Mouse (Mus musculus) macrophage (primary cell): ENCODE results near the gene Exoc6b. TPM values are rescaled to one million over a fixed set of nuclear protein-coding genes. Genes with fewer than 3 reads are reported as not detected.

Source experiments
- H3K27ac ChIP-seq: fragments of 350-480 bp; formaldehyde crosslinking; 2 replicates; pipeline ENCODE4 v1.9.0; 2021
- H3K36me3 ChIP-seq: fragments of 350-480 bp; formaldehyde crosslinking; 2 replicates; pipeline ENCODE4 v1.9.0; 2021; ENCODE audit errors: inconsistent target
- H3K4me3 ChIP-seq: fragments of 350-480 bp; formaldehyde crosslinking; 2 replicates; pipeline ENCODE4 v1.9.0; 2021; ENCODE audit errors: inconsistent target
- H3K79me2 ChIP-seq: fragments of 350-480 bp; formaldehyde crosslinking; 2 replicates; pipeline ENCODE4 v1.9.0; 2021; ENCODE audit errors: inconsistent target
- WGBS: methylation state at CpG from one replicate; pipeline ENCODE4 v1.1.7; 2026; ENCODE audit warnings: inconsistent platforms; ENCODE audit not compliant: missing documents; 5-methylcytosine and 5-hydroxymethylcytosine counted together
- polyA plus RNA-seq: library from polyadenylated mRNA; stranded (reverse); fragments of 250-400 nt; gene quantifications from 3 replicates; pipeline ENCODE4 v1.2.4, GENCODE M21; 2018; ENCODE audit warnings: inconsistent platforms

The Exoc6b gene
- polyA plus RNA-seq, 1 experiment from 2014 or later: 16.1 TPM

DNA sequence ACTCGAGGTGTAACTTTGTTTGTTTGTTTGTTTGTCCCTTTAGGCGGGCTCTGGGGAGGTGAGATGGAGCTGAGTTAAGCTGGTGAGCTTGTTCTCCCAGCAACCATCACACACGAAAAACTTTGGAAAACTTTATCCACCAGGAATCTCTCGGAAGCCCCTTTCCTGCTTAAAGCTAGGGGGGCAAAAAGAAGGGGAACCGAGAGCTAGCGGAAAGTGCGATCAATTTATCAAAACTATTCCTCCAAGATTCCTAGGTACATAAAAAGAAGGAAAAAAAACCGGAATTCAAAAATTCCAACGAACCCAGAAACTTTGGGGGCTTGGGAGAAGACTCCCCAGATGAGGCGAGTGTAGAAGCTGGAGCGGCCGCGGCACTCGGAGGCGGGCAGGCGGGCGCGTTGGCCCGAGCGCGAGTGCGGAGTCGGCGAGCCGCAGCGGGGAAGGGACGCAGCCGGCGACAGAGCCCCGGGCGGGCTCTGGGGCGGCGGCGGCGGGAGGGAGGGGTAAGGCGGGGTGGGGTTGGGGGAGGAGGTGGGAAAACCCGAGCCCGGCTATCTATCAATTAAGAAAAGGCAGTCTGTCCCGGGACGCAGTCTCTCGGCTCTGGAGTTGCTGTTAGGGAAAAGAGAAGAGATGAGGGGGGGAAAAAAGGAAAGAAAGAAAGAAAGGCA lies 481.0 kb downstream of the Exoc6b start:
- Histone ChIP-seq H3K36me3 (no peaks in the 10 kb centered on the region), H3K4me3 (no peak overlapping the region), H3K79me2 (no peaks in the 10 kb centered on the region), H3K27ac (no peak overlapping the region)
- WGBS: under 1% methylated on average over 23 of the region's 41 CpGs

DNA sequence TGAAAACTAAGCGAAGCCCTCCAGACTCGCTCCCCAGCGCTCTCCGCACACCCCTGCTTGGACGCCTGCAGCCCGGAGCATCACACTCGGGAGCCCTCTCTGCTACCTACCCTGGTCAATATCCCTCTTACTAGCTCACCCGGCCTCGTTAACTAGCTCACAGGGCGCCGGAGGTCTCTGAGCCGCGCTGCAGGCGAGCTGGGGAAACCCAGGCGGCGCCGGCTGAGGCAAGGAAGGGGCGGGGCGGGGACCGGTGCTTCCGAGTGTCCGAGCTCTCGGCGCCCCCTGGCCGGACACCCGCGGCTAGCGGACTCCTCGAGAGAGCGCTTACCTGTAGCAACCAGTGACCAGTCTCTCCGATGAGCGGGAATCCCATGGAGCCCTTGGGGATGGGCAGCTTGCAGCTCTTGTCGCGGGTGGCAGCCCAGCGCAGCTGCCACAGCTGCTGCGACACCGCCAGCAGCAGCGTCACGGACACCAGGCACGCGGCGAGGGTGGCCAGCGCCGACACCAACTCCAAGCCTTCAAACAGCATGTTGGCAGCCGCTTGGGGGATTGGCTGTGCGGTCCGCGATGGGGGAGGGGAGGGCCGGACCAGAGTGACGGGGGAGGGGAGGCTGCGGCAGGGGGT lies 481.7 kb downstream of the Exoc6b start:
- H3K27ac ChIP-seq: no peak overlapping the region
- no peaks in the 10 kb centered on the region for H3K36me3 ChIP-seq
- 1% methylated on average over 51 of the region's 51 CpGs for WGBS
- H3K4me3 ChIP-seq: no peak overlapping the region
- no peaks in the 10 kb centered on the region for H3K79me2 ChIP-seq

DNA sequence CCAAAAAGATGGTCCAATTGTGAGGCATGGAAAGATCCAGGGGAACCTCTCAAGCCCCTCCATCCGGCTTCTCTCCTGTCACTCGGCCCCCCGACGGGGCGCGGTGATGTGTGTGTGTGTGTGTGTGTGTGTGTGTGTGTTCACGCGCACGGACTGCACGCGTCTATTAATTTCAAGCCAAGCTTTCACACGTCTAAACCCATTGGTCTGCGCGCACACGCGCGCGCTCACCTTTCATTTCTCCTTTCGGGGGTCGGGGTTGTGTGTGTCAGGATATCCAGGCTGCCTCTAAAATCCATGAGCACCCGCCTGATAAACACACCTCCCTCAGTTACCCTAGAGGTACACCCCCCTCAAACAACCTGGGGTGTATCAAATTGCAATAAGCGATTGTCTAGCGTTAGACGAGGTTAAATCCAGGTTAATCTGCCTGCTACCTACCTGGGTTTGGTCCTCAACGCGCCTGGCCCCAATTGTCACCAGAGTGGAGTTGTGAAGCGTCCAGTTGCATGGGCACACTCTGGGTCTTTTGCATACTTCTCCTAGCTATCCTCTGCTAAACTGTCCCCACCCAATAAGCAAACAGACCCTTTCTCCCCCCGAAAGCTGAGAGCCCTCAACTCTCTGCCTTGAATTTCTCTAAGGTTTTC lies 482.6 kb downstream of the Exoc6b start:
- WGBS: 5% methylated on average over 22 of the region's 28 CpGs
- no peaks in the 10 kb centered on the region for H3K36me3 ChIP-seq
- no peaks in the 10 kb centered on the region for H3K79me2 ChIP-seq
- no peak overlapping the region for H3K27ac ChIP-seq
- no peak overlapping the region for H3K4me3 ChIP-seq

DNA sequence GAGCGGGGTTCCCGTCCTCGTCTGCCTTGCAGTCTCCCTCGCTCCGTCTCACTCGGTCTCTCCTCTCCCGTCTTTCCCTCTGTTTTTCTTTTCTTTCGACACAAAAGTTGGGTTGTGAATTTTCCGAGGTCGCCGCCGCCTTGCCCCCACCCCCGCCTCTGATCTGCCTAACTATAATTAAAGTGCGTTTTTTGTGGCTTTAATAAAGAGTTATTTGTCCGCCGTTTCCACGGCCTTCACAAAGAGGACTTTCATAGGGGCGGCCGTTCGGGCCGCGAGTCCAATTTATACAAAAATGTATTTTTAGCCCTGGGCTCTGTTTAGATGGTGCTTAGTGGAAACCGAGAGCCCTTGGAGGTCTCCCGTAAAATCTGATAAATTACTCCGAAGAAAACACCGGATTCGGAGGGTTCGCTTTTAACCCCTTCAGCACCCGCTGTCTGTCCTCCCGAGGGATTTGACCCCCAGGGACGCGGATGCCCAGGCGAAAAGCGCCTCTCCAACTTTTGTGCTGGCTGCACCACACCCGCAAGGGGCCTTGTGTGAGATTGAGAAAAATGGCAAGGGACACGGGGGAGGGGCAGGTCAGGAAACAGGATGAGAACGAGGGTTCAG lies 483.5 kb downstream of the Exoc6b start:
- Histone ChIP-seq H3K4me3 (no peak overlapping the region), H3K79me2 (no peaks in the 10 kb centered on the region), H3K36me3 (no peaks in the 10 kb centered on the region), H3K27ac (no peak overlapping the region)
- 2% methylated on average over 33 of the region's 37 CpGs for WGBS

DNA sequence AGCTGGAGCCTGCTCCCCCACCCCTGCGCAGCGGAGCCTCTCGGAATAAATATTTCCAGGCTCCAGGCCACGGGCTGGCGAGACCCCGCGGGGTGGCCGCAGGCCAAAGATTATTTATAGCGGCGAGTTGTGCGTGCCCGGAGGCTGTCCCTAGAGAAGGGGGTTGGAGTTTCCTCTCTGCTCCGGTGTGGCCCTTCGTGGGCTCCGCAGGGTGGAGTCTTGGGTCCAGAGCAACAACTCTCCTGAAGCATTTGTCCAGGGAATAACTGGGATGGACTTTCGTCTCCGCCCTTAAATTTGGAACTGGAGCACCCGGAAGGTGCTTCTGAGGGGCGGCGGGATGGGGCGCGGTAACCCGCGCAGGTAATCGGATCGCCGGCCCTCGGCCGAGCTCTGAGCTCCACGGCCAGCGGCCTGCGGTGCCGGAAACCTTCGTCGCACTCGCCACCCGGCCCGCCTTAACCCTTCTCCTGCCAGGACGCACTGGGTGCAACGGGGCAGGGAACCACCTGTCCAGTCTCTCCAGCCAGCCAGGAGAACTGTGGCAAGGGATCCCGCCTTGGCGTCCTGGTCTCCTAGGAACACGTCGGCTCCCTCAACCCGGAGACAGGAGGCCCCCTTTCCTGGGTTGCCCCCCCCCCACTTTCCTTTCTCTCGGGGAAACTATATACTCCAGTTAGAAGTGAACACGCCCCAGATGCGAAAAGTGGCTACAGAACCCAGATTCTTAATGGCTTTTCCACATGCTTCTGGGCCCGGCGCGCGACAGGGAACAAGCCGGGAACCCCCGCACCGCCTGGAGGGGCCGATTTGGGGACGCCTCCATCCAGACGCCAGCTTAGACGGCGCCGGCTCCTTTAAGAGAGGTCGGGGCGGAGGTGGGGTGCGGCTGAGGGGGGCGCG lies 484.3 kb downstream of the Exoc6b start:
- H3K36me3 ChIP-seq: no peaks in the 10 kb centered on the region
- H3K79me2 ChIP-seq: no peaks in the 10 kb centered on the region
- H3K4me3 ChIP-seq: no peak overlapping the region
- no peak overlapping the region for H3K27ac ChIP-seq
- WGBS: 1% methylated on average over 60 of the region's 66 CpGs

DNA sequence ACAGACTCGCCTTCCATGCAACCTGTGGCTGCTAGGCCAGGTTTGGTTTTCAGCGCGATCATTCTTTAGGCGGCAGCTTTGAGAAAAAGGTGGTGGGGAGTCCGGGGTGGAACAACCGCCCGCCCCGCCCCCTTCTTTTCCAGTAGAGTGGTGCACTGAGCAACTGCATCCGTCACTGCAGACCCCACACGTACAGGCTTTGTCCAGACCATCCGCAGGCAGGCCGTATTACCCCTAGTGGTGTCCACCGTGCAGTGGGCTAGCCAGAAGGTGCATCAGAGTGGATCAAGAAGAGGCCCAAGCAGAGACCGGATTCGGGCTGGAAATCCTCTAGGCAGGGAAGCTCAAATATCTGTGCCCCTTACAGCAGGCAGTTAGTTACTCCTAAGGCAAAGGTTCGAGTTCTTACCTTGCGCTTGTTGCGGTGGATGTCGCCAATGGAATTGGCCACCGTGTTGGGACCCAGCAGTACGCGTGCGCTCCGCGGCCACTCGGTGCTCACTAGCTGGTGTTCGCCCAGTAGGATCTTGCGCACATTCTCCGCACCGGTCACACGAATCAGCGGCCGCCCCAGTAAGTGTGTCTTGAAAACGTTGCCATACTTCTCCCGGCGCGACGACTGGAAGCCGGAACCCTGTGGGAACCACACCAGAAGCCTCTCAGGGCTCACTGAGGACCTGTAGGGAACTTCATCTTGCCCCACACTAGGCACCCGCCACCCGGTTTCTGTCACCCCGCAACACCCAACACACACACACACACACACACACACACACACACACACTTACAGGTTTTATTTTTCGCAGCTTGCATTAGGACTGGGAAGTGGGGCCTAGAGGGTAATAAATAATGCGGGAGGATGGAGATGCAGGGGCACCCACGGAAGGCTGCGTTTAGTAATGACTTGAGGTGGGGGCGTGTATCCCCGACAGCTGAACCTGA lies 485.2 kb downstream of the Exoc6b start:
- Histone ChIP-seq H3K4me3 (no peak overlapping the region), H3K79me2 (no peaks in the 10 kb centered on the region), H3K27ac (no peak overlapping the region), H3K36me3 (no peaks in the 10 kb centered on the region)
- WGBS: 2% methylated on average over 47 of the region's 48 CpGs

DNA sequence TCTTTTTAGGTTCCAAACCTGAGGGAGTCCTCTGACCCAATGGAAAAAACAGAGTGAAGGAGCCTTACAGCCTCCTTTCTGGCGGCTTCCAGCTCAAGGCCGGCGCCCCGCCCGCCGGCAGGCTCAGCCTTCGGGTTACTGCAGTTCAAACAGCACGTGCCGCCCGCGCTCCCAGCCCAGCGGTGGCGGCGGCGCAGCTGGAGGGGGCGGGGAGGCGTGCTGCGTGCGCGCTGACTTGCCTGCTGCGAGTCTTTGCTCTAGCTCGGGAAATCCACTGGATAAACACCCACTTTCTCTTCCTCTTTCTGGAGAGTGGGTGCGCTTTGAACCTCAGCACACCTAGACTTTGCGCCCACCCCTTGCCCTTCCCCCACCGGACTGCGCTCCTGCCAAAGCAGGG lies 485.9 kb downstream of the Exoc6b start:
- Histone ChIP-seq H3K27ac (no peak overlapping the region), H3K36me3 (no peaks in the 10 kb centered on the region), H3K4me3 (no peak overlapping the region), H3K79me2 (no peaks in the 10 kb centered on the region)
- WGBS: under 1% methylated on average over 26 of the region's 26 CpGs

DNA sequence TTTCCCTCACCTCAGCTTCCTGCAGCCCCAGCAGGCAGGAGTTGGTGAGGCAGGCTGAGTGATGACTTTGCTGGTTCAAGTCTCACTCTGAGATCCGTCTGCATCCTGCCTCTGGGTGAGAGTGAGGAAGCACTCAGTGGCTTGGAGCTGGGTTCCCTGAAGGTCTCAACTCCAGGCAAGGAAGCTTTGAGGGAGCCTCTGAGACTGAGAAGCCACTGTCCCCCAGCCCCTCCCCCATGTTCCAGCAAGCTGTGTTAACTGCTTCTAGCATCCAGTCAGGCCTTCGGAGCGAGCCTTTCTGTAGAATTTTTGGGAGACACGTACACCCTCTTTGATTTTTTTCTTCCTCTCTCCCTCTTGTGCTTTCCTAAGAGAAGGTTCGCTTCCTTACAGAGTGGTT lies 486.5 kb downstream of the Exoc6b start:
- Histone ChIP-seq H3K27ac (no peak overlapping the region), H3K36me3 (no peaks in the 10 kb centered on the region), H3K79me2 (no peaks in the 10 kb centered on the region), H3K4me3 (no peak overlapping the region)
- 67% methylated on average over 5 of the region's 5 CpGs for WGBS

DNA sequence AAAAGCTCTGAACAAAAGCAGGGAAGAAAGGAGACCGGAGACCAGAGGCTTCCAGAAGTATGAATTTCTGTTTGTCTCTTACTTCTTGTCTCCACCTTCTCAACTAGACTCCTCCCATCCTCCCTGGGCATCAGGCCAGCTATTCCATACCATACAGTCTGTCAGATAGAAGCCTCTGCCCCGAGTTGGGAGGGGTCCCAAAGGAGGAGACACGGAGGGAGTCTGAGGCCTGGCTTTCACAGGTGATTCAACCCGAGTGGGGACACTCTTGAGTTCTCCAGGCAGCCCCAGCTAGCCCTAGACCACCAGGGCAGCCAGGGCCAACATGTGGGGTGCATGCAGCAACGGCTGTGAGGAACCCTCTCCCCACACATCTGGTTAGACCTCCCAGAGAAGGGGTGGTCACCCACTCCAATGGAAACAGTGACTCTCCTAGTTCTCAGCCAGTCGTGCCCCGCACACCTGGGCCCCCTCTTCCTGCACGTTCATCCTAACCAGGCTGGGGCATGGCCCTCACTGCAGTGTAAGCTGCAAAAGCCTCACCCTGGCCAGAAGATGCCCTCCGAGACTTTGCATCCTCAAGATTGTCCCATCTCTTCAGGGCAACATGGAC lies 487.4 kb downstream of the Exoc6b start:
- no peaks in the 10 kb centered on the region for H3K36me3 ChIP-seq
- H3K4me3 ChIP-seq: no peak overlapping the region
- H3K27ac ChIP-seq: no peak overlapping the region
- WGBS: 79% methylated on average over 9 of the region's 9 CpGs
- no peaks in the 10 kb centered on the region for H3K79me2 ChIP-seq

DNA sequence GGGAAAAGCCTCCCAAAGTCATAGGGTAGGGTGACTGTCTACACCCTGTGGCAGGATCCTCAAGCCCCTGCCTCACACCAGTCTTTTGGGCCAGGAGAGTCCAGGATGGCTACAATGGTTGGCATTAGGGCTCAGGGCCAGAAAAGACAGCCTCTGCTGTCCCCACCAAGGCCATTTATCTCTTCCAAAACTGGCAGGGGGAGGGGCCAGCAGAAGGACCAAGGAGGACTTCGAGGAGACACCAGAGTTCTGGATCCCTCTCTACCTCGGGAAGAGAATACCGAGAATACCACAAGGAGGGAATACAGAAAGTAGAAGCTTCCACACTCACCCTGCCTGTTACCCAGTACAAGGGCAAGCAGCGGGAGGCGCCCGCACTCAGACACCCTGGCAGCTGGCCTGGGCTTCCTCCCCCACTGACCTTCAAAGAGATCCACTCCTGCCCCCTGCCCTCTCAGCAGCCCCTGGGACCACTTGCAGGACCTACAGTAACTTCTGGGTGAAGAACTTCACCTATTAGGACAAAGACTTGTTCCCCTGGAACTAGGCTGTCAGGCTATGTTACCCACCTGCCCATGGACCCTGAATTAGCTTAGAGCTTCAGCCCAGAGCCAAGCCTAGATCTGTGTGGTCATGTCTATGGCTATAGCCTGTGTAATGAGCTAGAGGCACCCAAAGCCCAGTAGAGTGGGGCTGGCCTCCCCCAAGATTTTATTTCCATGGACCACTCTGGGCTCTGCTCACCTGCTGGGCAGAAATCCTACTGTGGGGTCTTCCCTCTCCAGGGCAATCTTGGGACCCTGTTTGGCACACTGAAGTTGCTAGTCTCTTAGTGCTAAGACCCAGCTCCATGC lies 488.1 kb downstream of the Exoc6b start:
- Histone ChIP-seq H3K79me2 (no peaks in the 10 kb centered on the region), H3K27ac (no peak overlapping the region), H3K36me3 (no peaks in the 10 kb centered on the region), H3K4me3 (no peak overlapping the region)
- WGBS: 90% methylated on average over 6 of the region's 6 CpGs

DNA sequence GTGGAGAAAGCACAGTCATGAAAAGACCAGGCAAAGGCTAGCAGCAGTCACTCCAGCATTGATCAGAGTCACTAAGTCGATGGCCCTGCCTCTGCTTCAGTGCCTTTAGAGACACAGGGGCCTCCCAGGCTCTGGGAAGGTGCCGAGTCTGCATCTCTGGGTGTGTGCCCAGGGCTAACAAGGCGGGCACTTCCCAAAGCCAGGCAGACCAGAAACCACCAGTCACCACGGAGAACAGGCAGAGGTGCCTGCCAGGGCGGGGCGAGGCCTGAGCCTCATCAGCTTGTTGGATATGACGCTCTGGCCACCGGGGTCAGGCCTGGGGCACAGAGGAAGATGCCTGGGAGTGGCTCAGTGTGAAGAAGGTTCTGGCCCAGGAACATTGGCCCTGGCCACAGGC lies 489.8 kb downstream of the Exoc6b start:
- H3K4me3 ChIP-seq: no peak overlapping the region
- WGBS: 59% methylated on average over 8 of the region's 8 CpGs

DNA sequence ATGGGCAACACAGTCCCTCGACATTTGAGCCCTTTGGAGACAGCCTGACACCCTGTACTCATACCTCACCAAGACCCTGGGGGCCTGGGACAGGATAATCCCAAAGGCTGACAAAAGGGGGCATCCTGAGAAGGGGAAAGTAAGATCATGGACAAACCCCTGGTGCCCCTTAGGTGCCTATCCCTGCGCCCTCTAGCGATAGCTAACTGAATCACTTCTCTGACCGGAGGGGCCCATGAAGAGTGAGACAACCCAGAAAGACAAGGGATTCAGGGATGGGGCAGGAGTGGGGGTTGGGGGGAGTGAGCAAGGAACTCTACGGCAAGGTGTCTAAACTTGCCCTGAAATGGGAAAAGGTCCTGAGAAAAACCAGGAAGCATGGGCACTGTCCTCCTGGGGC lies 490.4 kb downstream of the Exoc6b start:
- Histone ChIP-seq H3K36me3 (no peaks in the 10 kb centered on the region), H3K27ac (no peak overlapping the region), H3K79me2 (no peaks in the 10 kb centered on the region), H3K4me3 (no peak overlapping the region)
- 28% methylated on average over 5 of the region's 5 CpGs for WGBS

More for the DNA sequence above, 489.8 kb downstream of the Exoc6b start:
- Histone ChIP-seq H3K27ac (no peak overlapping the region), H3K79me2 (no peaks in the 10 kb centered on the region), H3K36me3 (no peaks in the 10 kb centered on the region)
